Mouse (Mus musculus): ENCODE data around the gene Col2a1. TPM values are rescaled to one million over a fixed set of nuclear protein-coding genes. Genes with fewer than 3 reads are reported as not detected.

Col2a1 gene
- polyA plus RNA-seq, 1 experiment from 2014 or later = 19.2 TPM

DNA sequence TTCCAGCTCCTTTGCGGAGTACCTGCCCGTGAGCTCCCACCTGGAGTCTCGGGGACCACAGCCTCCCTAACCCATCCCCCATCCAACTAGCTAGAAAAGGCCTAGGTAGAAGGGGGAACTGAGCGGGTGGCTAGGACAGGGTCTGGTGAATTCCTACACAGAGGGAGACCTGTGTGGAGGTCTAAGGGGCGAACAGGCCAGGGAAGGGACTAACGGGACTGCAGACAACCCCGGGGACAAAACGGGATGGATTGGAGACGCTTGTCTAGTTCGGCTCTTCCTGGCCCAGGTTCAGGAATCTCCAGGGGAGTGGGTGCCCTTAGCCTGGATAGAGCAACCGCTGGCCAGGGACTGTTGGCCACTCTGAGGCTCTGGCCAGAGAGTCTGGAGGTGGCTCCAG lies 686 bp upstream of the Col2a1 start:
- Histone ChIP-seq H3K36me3 (ENCODE audit: control insufficient read depth, insufficient read depth, low read length) (no peaks in the 10 kb centered on the region), H3K4me1 (replicated peaks; ENCODE audit: control insufficient read depth, insufficient read depth, low read length) (peaks cover 36% of the 10 kb centered on the region), H3K4me2 (ENCODE audit: low read depth, low read length) (peak overlapping the region; percentile 63), H3K9me3 (ENCODE audit: control insufficient read depth, low read length) (no peaks in the 10 kb centered on the region), H3K4me3 (ENCODE audit: low read length) (peak overlapping the region; percentile 40), H3K27me3 (ENCODE audit: control insufficient read depth, insufficient read depth, low read depth, low read length) (peaks cover 69% of the 10 kb centered on the region), H3K9ac (ENCODE audit: low read length) (peak overlapping the region; percentile 40; the same call in 1 of the 2 replicates), H3K27ac (ENCODE audit: low read length) (no peak overlapping the region)
- WGBS = 15% methylated on average over 11 of the region's 11 CpGs
- ATAC-seq (ENCODE audit: low read depth) = no peak

DNA sequence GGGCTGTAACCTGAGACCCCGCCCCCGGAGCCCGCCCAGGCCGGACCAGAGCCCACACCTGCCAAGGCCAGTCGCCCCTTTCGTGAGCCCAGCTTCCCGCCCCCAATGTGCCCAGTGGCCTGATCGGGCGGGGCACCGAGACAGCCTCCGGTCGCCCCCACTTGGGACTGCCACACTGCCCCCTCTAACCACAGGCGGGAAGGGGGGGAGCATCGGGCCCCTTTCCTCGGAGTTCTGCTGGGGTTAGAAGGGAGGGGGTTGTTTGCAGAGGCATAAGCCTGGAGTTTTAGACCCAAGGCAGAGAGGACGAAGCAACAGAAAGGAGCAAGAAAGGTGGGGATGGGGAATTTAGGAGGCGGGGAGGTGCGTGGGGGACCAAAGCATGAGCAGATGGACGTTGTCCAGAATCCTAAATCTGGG lies 255 bp upstream of the Col2a1 start:
- under 1% methylated on average over 13 of the region's 19 CpGs for WGBS
- H3K4me3 ChIP-seq (ENCODE audit: low read length) = peak overlapping the region; percentile 40
- no peak overlapping the region for H3K27ac ChIP-seq (ENCODE audit: low read length)
- H3K27me3 ChIP-seq (ENCODE audit: control insufficient read depth, insufficient read depth, low read depth, low read length) = peaks cover 73% of the 10 kb centered on the region
- peak; percentile 24; the same call in 1 of the 2 replicates for ATAC-seq (ENCODE audit: low read depth)
- H3K9me3 ChIP-seq (ENCODE audit: control insufficient read depth, low read length) = no peaks in the 10 kb centered on the region
- peaks cover 36% of the 10 kb centered on the region for H3K4me1 ChIP-seq (replicated peaks; ENCODE audit: control insufficient read depth, insufficient read depth, low read length)
- H3K36me3 ChIP-seq (ENCODE audit: control insufficient read depth, insufficient read depth, low read length) = no peaks in the 10 kb centered on the region
- H3K4me2 ChIP-seq (ENCODE audit: low read depth, low read length) = peak overlapping the region; percentile 63
- H3K9ac ChIP-seq (ENCODE audit: low read length) = peak overlapping the region; percentile 40

DNA sequence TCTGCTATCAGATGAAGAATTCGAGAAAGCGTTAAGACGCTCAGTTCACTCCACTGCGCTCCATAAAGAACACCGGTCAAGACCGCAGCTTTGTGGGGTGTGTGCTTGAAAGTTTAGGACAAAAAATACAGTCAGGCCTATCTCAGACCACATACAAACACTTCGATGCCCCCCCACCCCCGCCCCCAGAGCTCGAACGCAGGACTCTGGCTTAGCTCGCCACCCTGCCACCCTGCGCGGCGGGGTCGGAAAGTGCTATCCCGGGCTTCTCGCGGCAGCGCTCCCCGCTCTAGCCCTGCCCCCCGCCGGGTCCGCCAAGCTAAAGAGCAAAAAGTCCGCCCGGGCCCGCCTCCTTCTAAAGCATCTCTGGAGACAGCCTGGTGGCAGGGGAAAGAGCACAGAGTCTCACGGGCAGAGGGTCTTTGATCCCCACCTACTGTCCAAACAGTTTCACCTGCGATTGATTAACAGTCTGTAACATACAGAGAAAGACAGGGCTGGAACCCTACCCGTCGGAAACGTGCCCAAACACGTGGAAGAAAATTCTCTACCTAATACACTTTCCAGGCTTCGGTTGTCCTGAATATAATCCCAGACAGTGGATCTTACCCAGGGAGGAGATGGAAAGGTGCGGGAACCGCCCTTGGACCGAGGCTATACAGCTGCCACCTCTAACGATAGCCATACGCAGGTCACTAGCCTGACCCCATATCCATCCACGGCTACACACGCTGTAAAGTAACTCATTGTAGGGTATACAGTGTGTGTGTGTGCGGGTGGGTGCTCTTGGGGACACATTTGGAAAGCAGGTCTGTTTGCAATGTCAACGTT lies 1.3 kb downstream of the Col2a1 start:
- Histone ChIP-seq H3K27ac (ENCODE audit: low read length) (no peak overlapping the region), H3K9ac (ENCODE audit: low read length) (0 out of 2 replicates have a peak overlapping the region, but pooled peaks have one; percentile 2), H3K4me2 (ENCODE audit: low read depth, low read length) (peak overlapping the region; percentile 63), H3K27me3 (ENCODE audit: control insufficient read depth, insufficient read depth, low read depth, low read length) (peaks cover 82% of the 10 kb centered on the region), H3K4me3 (ENCODE audit: low read length) (peak overlapping the region; percentile 40), H3K36me3 (ENCODE audit: control insufficient read depth, insufficient read depth, low read length) (no peaks in the 10 kb centered on the region), H3K4me1 (replicated peaks; ENCODE audit: control insufficient read depth, insufficient read depth, low read length) (peaks cover 36% of the 10 kb centered on the region), H3K9me3 (ENCODE audit: control insufficient read depth, low read length) (no peaks in the 10 kb centered on the region)
- ATAC-seq (ENCODE audit: low read depth) = no peak
- 1% methylated on average over 42 of the region's 42 CpGs for WGBS

DNA sequence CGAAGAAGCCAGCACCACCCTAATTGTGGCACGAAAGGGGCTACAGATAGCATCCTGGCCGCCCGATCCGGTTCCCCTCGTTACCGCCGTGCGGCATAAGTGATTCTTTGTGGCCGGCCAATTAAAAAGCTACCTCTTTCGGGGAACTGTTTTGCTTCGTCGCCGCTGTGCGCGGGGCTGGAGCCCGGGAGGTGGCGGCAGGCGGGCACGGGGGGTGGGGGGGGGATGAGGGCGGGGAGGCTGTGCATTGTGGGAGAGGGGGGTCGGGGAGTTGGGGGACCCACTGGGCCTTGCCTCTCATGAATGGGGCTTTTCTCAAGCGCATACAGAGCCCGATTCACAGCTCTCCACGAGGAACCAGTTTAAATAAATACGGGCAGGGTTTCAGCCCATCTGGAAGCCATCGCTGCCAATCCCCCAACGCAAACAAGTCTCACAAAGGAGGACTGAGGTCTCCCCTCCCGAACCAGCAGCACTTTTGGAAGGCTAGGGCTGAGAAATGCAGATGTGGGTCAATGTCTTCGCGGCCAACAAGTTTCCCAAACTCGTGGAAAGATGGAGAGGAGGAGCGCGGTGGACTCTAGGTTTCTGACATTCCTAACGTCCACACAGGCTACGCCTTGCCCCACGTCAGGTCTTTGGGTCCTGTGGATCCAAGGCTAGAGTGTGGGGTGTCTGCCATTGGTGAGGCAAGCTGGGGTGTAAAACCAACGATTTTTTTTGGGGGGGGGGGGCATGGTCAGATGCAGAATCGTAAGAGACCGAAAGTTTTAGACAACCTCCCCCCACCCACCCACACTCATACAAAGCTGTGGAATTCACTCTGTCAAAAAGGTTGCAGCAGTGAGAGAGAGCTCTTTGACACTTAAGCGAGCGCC lies 2.1 kb downstream of the Col2a1 start:
- no peaks in the 10 kb centered on the region for H3K9me3 ChIP-seq (ENCODE audit: control insufficient read depth, low read length)
- peak overlapping the region; percentile 42 for H3K9ac ChIP-seq (ENCODE audit: low read length)
- peak overlapping the region; percentile 40 for H3K4me3 ChIP-seq (ENCODE audit: low read length)
- peaks cover 86% of the 10 kb centered on the region for H3K27me3 ChIP-seq (ENCODE audit: control insufficient read depth, insufficient read depth, low read depth, low read length)
- peaks cover 37% of the 10 kb centered on the region for H3K4me1 ChIP-seq (replicated peaks; ENCODE audit: control insufficient read depth, insufficient read depth, low read length)
- WGBS = under 1% methylated on average over 40 of the region's 42 CpGs
- peak overlapping the region; percentile 63 for H3K4me2 ChIP-seq (ENCODE audit: low read depth, low read length)
- H3K27ac ChIP-seq (ENCODE audit: low read length) = no peak overlapping the region
- no peaks in the 10 kb centered on the region for H3K36me3 ChIP-seq (ENCODE audit: control insufficient read depth, insufficient read depth, low read length)
- ATAC-seq (ENCODE audit: low read depth) = 0 out of 2 replicates have a peak, but pooled peaks have one; percentile 21

DNA sequence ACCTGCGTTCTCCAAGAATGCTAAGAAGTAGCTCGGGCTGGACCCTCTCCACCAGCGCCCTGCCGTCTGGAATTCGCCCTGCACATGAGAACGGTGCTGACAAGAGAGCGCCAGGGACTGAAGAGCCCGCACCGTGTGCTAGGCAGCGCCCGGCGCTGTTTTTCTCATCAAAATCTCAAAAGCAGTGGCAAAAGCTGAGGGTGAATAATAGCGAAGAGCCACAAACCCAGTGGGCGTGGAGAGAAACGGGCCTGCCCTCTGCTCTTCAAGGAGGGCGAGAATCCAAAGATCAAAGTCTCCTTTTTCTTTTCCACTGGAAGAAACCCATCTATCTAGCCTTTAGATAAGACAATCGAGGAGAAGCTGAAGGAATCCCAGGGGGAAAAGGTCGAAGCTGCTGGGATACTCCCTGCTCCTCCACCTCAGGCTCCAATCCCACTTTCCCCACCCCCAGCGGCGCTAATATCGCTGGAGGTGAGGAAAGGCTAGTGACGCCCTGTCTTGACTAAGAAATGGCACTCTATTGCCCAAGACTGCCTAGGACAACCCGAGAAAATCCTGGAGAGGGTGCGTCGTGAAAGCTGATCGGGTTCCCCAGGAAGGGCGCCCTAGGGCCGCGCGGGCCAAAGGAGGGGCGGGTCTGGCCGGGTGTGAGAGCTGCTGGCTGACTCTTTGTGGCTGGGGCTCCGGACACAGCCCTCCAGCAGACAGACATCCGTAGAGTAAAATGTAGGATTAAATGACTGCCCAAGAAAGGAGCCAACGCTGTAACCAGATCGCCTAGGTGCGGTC lies 3.0 kb downstream of the Col2a1 start:
- peaks cover 84% of the 10 kb centered on the region for H3K27me3 ChIP-seq (ENCODE audit: control insufficient read depth, insufficient read depth, low read depth, low read length)
- no peaks in the 10 kb centered on the region for H3K36me3 ChIP-seq (ENCODE audit: control insufficient read depth, insufficient read depth, low read length)
- H3K4me2 ChIP-seq (ENCODE audit: low read depth, low read length) = peak overlapping the region; percentile 63
- H3K27ac ChIP-seq (ENCODE audit: low read length) = no peak overlapping the region
- H3K9me3 ChIP-seq (ENCODE audit: control insufficient read depth, low read length) = no peaks in the 10 kb centered on the region
- peak overlapping the region; percentile 40 for H3K4me3 ChIP-seq (ENCODE audit: low read length)
- H3K4me1 ChIP-seq (replicated peaks; ENCODE audit: control insufficient read depth, insufficient read depth, low read length) = peaks cover 42% of the 10 kb centered on the region
- no peak for ATAC-seq (ENCODE audit: low read depth)
- 1% methylated on average over 37 of the region's 37 CpGs for WGBS
- H3K9ac ChIP-seq (ENCODE audit: low read length) = peak overlapping the region; percentile 42

DNA sequence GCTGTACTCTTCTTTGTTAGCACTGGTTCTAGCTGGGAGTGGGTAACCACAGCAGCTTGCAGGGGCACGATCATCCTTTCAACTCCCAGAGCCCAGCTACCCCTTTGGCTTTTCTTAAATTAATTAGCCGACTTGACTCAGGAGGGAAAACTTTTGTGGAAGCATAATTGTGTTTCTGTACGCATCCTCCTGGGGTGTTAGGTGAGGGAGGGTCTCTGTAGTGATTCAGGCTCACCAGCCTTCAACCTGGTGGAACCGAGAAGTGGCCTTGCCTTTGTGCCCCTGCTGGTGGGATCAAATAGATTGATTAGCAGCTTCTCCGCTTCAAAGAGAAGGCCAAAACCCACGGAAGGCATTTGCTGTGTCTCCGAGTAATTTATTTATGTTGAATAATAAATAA lies 4.5 kb downstream of the Col2a1 start:
- Histone ChIP-seq H3K27me3 (ENCODE audit: control insufficient read depth, insufficient read depth, low read depth, low read length) (peaks cover 73% of the 10 kb centered on the region), H3K27ac (ENCODE audit: low read length) (no peak overlapping the region), H3K9ac (ENCODE audit: low read length) (no peak overlapping the region), H3K36me3 (ENCODE audit: control insufficient read depth, insufficient read depth, low read length) (no peaks in the 10 kb centered on the region), H3K4me3 (ENCODE audit: low read length) (no peak overlapping the region), H3K9me3 (ENCODE audit: control insufficient read depth, low read length) (no peaks in the 10 kb centered on the region), H3K4me2 (ENCODE audit: low read depth, low read length) (no peak overlapping the region), H3K4me1 (replicated peaks; ENCODE audit: control insufficient read depth, insufficient read depth, low read length) (peaks cover 41% of the 10 kb centered on the region)
- ATAC-seq (ENCODE audit: low read depth) = no peak
- WGBS = 36% methylated on average over 7 of the region's 7 CpGs

DNA sequence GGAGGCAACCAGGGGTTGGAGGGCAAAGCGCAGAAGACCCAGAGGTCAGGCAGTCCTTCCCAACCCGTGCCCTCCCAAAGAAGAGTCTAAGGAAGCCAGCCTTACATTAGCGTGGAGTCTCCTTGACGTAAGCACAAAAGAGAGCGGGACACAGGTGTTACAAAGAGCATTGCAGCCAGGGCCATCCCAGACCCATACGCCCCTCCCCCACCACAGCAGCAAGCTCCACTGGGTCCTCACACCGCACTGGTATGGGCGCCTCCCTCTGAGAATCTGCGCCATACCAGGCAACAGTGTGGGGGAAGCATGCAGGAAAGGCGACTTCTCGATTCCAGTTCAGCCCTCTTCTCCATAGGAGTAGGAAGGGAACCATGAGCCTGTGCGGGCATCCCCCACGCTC lies 4.9 kb downstream of the Col2a1 start:
- H3K27me3 ChIP-seq (ENCODE audit: control insufficient read depth, insufficient read depth, low read depth, low read length) = peaks cover 68% of the 10 kb centered on the region

DNA sequence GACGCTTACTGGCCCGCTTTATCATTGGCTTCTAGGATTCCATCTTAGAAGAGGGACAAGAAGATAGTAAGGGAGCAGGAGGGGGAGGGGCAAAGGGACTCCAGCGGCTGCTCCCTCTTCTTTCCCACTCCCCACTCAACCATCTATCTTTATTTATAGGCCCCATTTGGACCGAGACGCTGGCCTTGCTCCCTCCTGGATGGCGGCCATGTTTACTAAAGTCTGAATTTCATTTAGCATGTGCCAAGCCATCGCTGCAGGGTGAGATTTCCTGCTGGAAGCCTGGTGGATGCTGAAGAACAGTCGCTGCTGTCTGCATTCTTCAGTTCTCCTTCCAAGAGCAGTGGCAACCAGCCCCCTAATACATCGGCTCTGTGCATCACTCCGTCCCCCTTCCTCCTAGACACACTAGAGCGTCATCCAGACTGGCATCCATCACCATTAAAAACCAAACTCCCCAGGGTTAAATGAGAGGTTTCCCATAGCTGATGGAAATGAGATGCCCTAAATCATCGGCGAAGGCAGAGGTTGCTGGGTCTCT lies 7.7 kb downstream of the Col2a1 start:
- WGBS = 50% methylated on average over 13 of the region's 13 CpGs
- Histone ChIP-seq H3K4me1 (replicated peaks; ENCODE audit: control insufficient read depth, insufficient read depth, low read length) (peaks cover 20% of the 10 kb centered on the region), H3K9me3 (ENCODE audit: control insufficient read depth, low read length) (no peaks in the 10 kb centered on the region), H3K27ac (ENCODE audit: low read length) (no peak overlapping the region), H3K9ac (ENCODE audit: low read length) (no peak overlapping the region), H3K27me3 (ENCODE audit: control insufficient read depth, insufficient read depth, low read depth, low read length) (peaks cover 42% of the 10 kb centered on the region), H3K4me2 (ENCODE audit: low read depth, low read length) (no peak overlapping the region), H3K4me3 (ENCODE audit: low read length) (no peak overlapping the region), H3K36me3 (ENCODE audit: control insufficient read depth, insufficient read depth, low read length) (no peaks in the 10 kb centered on the region)
- ATAC-seq (ENCODE audit: low read depth) = peak; percentile 75

More for the DNA sequence above, 4.9 kb downstream of the Col2a1 start:
- Histone ChIP-seq H3K9ac (ENCODE audit: low read length) (no peak overlapping the region), H3K9me3 (ENCODE audit: control insufficient read depth, low read length) (no peaks in the 10 kb centered on the region), H3K4me1 (replicated peaks; ENCODE audit: control insufficient read depth, insufficient read depth, low read length) (peaks cover 37% of the 10 kb centered on the region), H3K36me3 (ENCODE audit: control insufficient read depth, insufficient read depth, low read length) (no peaks in the 10 kb centered on the region), H3K4me2 (ENCODE audit: low read depth, low read length) (no peak overlapping the region), H3K4me3 (ENCODE audit: low read length) (no peak overlapping the region), H3K27ac (ENCODE audit: low read length) (no peak overlapping the region)
- no peak for ATAC-seq (ENCODE audit: low read depth)
- 38% methylated on average over 13 of the region's 13 CpGs for WGBS
